Mouse (Mus musculus): ENCODE measurements around the gene Sod2. TPM values are rescaled to one million over a fixed set of nuclear protein-coding genes. Genes with fewer than 3 reads are reported as not detected.

Sod2 gene
- polyA plus RNA-seq, 1 experiment from 2014 or later, result 193 TPM

DNA sequence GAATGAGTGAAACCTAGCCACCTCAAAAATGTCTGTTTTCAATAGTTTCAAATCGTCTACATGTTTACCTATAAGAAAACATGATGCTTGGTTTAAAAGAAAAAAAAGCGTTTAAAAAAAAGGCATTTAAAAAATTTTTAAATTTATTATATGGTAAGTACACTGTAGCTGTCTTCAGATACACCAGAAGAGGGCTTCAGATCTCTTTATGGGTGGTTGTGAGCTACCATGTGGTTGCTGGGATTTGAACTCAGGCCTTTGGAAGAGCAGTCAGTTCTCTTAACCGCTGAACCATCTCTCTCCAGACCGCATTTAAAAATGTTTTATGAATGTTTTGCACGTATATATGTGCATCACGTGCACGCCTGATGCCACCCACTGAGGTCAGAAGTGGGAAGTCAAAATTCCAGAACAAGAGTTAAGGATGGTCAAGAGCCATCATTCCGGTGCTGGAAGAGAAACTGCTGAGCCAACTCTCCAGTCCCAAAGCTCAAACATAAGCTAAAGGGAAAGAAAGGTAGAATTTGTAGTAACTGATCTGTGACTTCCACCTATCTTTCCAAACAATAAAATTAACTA, 16.0 kb upstream of the Sod2 start:
- Histone ChIP-seq H3K4me2 (peak overlapping the region; percentile 95), H3K9ac (ENCODE audit: low read depth, low read length) (peak overlapping the region; percentile 100), H3K4me1 (replicated peaks; ENCODE audit: control insufficient read depth, insufficient read depth, low read length) (no peaks in the 10 kb centered on the region; the same call in 1 of the 2 replicates), H3K27ac (ENCODE audit: low read depth, low read length) (peak overlapping the region; percentile 99), H3K36me3 (ENCODE audit: control insufficient read depth, insufficient read depth, low read length) (peaks cover 7% of the 10 kb centered on the region), H3K27me3 (replicated peaks; ENCODE audit: control insufficient read depth, insufficient read depth, low read length) (no peaks in the 10 kb centered on the region), H3K4me3 (ENCODE audit: low read depth, low read length) (peak overlapping the region; percentile 98), H3K9me3 (ENCODE audit: control insufficient read depth, low read length) (no peaks in the 10 kb centered on the region)
- ATAC-seq (replicated peaks; ENCODE audit: low FRiP score), result no peak
- 46% methylated on average over 8 of the region's 8 CpGs for WGBS
- no peak for DNase-seq (ENCODE audit: low spot score)

DNA sequence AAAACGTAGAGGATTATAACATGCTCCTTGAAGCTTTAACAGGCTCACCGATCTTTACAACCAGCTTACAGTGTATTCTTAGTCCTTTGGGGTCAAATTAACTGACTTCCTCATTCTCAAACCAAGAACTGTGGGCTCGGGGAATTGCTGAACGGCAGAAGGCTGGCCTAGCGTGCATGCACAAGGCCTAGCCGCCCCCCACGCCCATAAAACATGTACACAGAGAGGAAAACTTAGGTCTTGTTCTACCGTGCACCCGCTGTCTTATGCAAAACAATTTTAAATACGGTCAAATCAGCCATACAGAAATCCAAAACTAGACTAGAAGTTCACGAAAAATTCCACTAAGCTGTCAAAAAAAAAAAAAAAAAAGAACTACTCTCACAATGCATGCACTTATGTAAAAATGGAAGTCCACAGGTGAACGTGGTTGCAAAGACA, 15.4 kb upstream of the Sod2 start:
- peak overlapping the region; percentile 98 for H3K4me3 ChIP-seq (ENCODE audit: low read depth, low read length)
- no peaks in the 10 kb centered on the region; the same call in 1 of the 2 replicates for H3K4me1 ChIP-seq (replicated peaks; ENCODE audit: control insufficient read depth, insufficient read depth, low read length)
- DNase-seq (ENCODE audit: low spot score), result peak; percentile 50
- peak overlapping the region; percentile 99 for H3K27ac ChIP-seq (ENCODE audit: low read depth, low read length)
- H3K27me3 ChIP-seq (replicated peaks; ENCODE audit: control insufficient read depth, insufficient read depth, low read length), result no peaks in the 10 kb centered on the region
- WGBS, result 3% methylated on average over 12 of the region's 12 CpGs
- H3K9ac ChIP-seq (ENCODE audit: low read depth, low read length), result peak overlapping the region; percentile 100
- no peaks in the 10 kb centered on the region for H3K9me3 ChIP-seq (ENCODE audit: control insufficient read depth, low read length)
- peaks cover 7% of the 10 kb centered on the region for H3K36me3 ChIP-seq (ENCODE audit: control insufficient read depth, insufficient read depth, low read length)
- ATAC-seq (replicated peaks; ENCODE audit: low FRiP score), result no peak
- H3K4me2 ChIP-seq, result peak overlapping the region; percentile 95

DNA sequence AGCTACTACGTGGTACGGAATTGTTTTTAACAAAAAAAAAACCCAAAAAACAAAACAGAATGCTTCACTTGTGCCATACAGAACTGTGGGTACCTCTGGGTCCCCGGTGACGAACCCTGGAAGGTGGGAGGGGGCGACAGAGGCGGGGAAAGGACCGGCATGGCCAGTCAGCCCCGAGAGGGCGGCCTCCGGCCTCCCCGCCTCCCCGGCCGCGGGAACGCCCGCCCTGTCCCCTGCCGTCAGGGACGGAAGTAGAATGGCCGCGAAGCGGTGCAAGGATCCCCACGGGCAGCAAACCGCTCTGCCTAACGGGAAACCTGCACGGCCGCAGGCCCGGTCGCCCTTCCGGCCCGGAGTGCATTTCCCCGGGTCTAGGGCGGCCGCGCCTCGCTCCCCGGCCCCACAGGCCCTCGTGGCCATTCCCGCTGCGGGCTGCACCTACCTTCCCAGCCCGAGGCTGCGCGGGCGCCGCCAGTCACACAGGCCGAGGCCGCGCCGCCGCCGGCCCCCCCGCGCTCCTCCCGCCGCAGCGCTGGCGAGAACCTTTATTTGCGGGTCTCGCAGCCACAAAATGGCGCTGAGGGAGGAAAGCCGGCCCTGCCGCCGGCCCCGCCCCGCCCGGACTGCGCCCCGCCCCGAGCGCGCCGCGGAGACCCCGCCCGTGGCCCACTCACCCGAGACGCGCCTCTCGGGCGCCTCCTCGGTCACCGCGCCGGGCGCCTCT, 14.8 kb upstream of the Sod2 start:
- peaks cover 7% of the 10 kb centered on the region for H3K36me3 ChIP-seq (ENCODE audit: control insufficient read depth, insufficient read depth, low read length)
- H3K27ac ChIP-seq (ENCODE audit: low read depth, low read length), result peak overlapping the region; percentile 99
- no peaks in the 10 kb centered on the region for H3K27me3 ChIP-seq (replicated peaks; ENCODE audit: control insufficient read depth, insufficient read depth, low read length)
- no peaks in the 10 kb centered on the region for H3K9me3 ChIP-seq (ENCODE audit: control insufficient read depth, low read length)
- H3K4me2 ChIP-seq, result peak overlapping the region; percentile 95
- H3K4me3 ChIP-seq (ENCODE audit: low read depth, low read length), result peak overlapping the region; percentile 98
- no peaks in the 10 kb centered on the region; the same call in 1 of the 2 replicates for H3K4me1 ChIP-seq (replicated peaks; ENCODE audit: control insufficient read depth, insufficient read depth, low read length)
- ATAC-seq (replicated peaks; ENCODE audit: low FRiP score), result peak; percentile 91
- peak; percentile 91 for DNase-seq (ENCODE audit: low spot score)
- peak overlapping the region; percentile 100 for H3K9ac ChIP-seq (ENCODE audit: low read depth, low read length)
- under 1% methylated on average over 68 of the region's 84 CpGs for WGBS

DNA sequence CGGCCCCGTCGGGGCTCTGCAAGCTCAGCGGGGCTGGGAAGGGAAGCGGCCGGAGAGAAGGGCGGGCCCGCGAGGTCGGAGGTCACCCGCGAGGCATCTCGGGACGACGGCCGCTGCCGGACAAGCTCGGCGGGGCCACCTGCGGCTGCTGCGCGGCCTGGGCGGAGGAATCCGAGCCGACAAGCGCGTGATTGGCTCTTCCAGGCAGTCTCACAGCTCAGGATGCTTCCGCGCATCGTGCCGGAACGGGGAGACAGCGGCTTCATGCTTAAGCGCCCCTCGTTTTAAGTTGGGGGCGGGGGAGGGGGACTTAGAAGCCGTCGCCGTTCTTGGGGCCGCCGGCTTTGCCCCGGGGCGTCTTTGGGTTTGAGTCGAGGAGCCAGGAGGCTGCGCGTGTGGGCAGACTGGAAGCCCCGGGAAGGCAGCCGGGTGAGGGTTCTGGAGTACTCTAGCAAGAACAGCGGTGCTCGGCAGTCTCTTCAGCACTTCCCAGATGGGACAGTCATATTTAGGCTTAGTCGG, 14.1 kb upstream of the Sod2 start:
- H3K9ac ChIP-seq (ENCODE audit: low read depth, low read length), result peak overlapping the region; percentile 100

DNA sequence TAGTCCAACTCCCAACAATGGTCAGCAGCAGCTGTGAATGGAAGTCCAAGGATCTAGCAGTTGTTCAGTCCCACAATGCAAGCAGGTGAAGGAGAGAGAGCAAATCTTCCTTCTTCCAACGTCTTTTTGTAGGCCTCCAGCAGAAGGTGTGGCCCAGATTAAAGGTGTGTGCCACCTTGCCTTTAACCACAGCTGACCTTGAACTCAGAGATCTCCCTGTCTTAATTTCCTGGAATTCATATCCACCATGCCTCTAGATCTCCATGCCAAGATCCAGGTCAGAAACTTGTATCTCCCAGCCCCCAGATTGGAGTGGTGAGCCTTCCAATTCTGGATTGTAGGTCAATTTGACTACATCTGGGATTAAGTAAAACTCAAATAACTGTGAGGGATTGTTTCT, 12.6 kb upstream of the Sod2 start, which contains the start of gene Wtap:
TSS of gene Wtap (minus strand) at position 101 of the 400 bp plus-strand sequence.
- Histone ChIP-seq H3K27ac (ENCODE audit: low read depth, low read length) (peak within 1 kb of the TSS; percentile 99), H3K4me1 (replicated peaks; ENCODE audit: control insufficient read depth, insufficient read depth, low read length) (no peaks in the 10 kb centered on the region; the same call in 1 of the 2 replicates), H3K27me3 (replicated peaks; ENCODE audit: control insufficient read depth, insufficient read depth, low read length) (no peaks in the 10 kb centered on the region), H3K9me3 (ENCODE audit: control insufficient read depth, low read length) (no peaks in the 10 kb centered on the region), H3K9ac (ENCODE audit: low read depth, low read length) (peak within 1 kb of the TSS; percentile 100), H3K4me2 (peak within 1 kb of the TSS; percentile 95), H3K4me3 (ENCODE audit: low read depth, low read length) (peak within 1 kb of the TSS; percentile 98), H3K36me3 (ENCODE audit: control insufficient read depth, insufficient read depth, low read length) (no peaks in the 10 kb centered on the region)
- DNase-seq (ENCODE audit: low spot score) (no peak), ATAC-seq (replicated peaks; ENCODE audit: low FRiP score) (no peak)
- WGBS, result 80% methylated on average over 1 of the region's 1 CpGs

More for the DNA sequence above, 14.1 kb upstream of the Sod2 start:
- ATAC-seq (replicated peaks; ENCODE audit: low FRiP score) (peak; percentile 85), DNase-seq (ENCODE audit: low spot score) (peak; percentile 92)
- Histone ChIP-seq H3K4me1 (replicated peaks; ENCODE audit: control insufficient read depth, insufficient read depth, low read length) (no peaks in the 10 kb centered on the region; the same call in 1 of the 2 replicates), H3K27ac (ENCODE audit: low read depth, low read length) (peak overlapping the region; percentile 99), H3K27me3 (replicated peaks; ENCODE audit: control insufficient read depth, insufficient read depth, low read length) (no peaks in the 10 kb centered on the region), H3K36me3 (ENCODE audit: control insufficient read depth, insufficient read depth, low read length) (peaks cover 7% of the 10 kb centered on the region), H3K9me3 (ENCODE audit: control insufficient read depth, low read length) (no peaks in the 10 kb centered on the region), H3K4me2 (peak overlapping the region; percentile 95), H3K4me3 (ENCODE audit: low read depth, low read length) (peak overlapping the region; percentile 98)
- WGBS, result under 1% methylated on average over 51 of the region's 51 CpGs

DNA sequence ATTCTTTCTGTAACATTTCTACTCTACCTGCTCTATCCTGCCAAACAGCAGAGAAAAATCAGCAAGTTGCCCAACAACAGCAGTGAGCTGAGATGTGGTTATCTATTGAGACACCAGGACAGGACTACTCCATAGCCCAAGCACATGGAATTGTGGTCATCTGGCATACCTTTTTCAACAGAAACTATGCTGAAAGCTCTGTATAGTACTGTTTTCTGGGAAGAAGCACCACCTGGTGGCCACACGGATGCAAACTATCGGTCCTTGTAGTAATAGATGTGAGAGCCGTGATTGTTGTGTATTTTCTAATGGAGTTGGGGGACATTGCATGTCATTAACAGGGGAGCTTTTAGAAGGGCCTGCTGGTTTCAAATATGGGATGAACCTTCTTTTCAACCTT, 10.3 kb upstream of the Sod2 start:
- WGBS, result 35% methylated on average over 3 of the region's 3 CpGs
- ATAC-seq (replicated peaks; ENCODE audit: low FRiP score) (no peak), DNase-seq (ENCODE audit: low spot score) (no peak)
- Histone ChIP-seq H3K27ac (ENCODE audit: low read depth, low read length) (no peak overlapping the region), H3K9ac (ENCODE audit: low read depth, low read length) (no peak overlapping the region), H3K36me3 (ENCODE audit: control insufficient read depth, insufficient read depth, low read length) (no peaks in the 10 kb centered on the region), H3K27me3 (replicated peaks; ENCODE audit: control insufficient read depth, insufficient read depth, low read length) (no peaks in the 10 kb centered on the region), H3K4me2 (no peak overlapping the region), H3K4me3 (ENCODE audit: low read depth, low read length) (no peak overlapping the region), H3K4me1 (replicated peaks; ENCODE audit: control insufficient read depth, insufficient read depth, low read length) (no peaks in the 10 kb centered on the region), H3K9me3 (ENCODE audit: control insufficient read depth, low read length) (no peaks in the 10 kb centered on the region)

DNA sequence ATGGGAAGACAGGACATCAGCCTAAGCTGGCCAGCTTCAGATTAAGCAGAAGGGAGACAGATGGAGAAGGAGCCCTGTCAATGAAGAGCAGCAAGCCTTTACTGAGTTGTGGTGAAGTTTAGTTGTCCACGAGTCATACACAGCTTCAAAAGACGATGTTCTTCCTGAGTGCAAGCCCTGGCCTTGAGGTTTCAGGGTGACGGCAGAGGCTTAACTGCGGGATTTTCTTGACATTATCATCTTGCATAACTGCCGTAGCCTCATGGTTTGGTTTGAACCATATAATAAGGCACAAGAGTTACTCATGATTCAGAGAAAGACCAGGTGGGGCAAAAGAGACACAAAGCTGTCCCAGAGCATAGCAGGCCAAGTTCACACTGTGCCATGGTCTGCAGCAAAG, 8.8 kb upstream of the Sod2 start:
- no peaks in the 10 kb centered on the region for H3K27me3 ChIP-seq (replicated peaks; ENCODE audit: control insufficient read depth, insufficient read depth, low read length)
- no peak for DNase-seq (ENCODE audit: low spot score)
- no peak overlapping the region for H3K4me3 ChIP-seq (ENCODE audit: low read depth, low read length)
- no peak overlapping the region for H3K27ac ChIP-seq (ENCODE audit: low read depth, low read length)
- no peaks in the 10 kb centered on the region for H3K4me1 ChIP-seq (replicated peaks; ENCODE audit: control insufficient read depth, insufficient read depth, low read length)
- WGBS, result 83% methylated on average over 5 of the region's 5 CpGs
- H3K4me2 ChIP-seq, result no peak overlapping the region
- H3K9ac ChIP-seq (ENCODE audit: low read depth, low read length), result no peak overlapping the region
- no peak for ATAC-seq (replicated peaks; ENCODE audit: low FRiP score)
- no peaks in the 10 kb centered on the region for H3K36me3 ChIP-seq (ENCODE audit: control insufficient read depth, insufficient read depth, low read length)
- no peaks in the 10 kb centered on the region for H3K9me3 ChIP-seq (ENCODE audit: control insufficient read depth, low read length)

DNA sequence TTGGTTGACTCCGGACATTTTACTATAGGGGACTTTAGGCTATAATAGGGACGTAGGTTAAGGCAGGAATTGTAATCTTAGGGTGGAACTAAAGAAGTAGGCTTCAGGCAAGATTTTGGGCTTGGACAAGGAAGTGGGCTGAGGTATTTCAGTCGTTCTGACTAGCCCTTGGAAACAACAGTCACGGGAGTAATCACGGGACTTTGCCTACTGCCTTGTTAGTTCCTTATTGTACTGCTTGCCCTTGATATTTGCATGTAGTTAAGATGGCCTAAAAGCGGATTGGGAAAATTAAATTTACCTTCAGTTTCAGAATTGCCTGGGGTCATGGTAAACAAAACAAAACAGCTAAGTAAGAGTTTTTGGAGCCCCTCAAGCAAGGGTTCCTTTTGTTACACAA, 7.6 kb upstream of the Sod2 start:
- H3K36me3 ChIP-seq (ENCODE audit: control insufficient read depth, insufficient read depth, low read length), result no peaks in the 10 kb centered on the region
- no peak overlapping the region for H3K4me2 ChIP-seq
- H3K9me3 ChIP-seq (ENCODE audit: control insufficient read depth, low read length), result no peaks in the 10 kb centered on the region
- no peak overlapping the region for H3K4me3 ChIP-seq (ENCODE audit: low read depth, low read length)
- ATAC-seq (replicated peaks; ENCODE audit: low FRiP score), result no peak
- H3K9ac ChIP-seq (ENCODE audit: low read depth, low read length), result no peak overlapping the region
- H3K27ac ChIP-seq (ENCODE audit: low read depth, low read length), result no peak overlapping the region
- H3K27me3 ChIP-seq (replicated peaks; ENCODE audit: control insufficient read depth, insufficient read depth, low read length), result no peaks in the 10 kb centered on the region
- DNase-seq (ENCODE audit: low spot score), result no peak
- no peaks in the 10 kb centered on the region for H3K4me1 ChIP-seq (replicated peaks; ENCODE audit: control insufficient read depth, insufficient read depth, low read length)
- WGBS, result 68% methylated on average over 6 of the region's 6 CpGs

Data from liver, embryonic 11.5 days (tissue).